Mouse (Mus musculus) liver, embryonic 16.5 days (tissue): ENCODE results near the gene Fuom. TPM values are rescaled to one million over a fixed set of nuclear protein-coding genes. Genes with fewer than 3 reads are reported as not detected.

Experiments
- ATAC-seq: fragments of 200-750 bp; cut with Nextera tagmentation; 2 replicates; pipeline ENCODE4 v1.8.0; 2017; ENCODE audit warnings: low read depth, mild to moderate bottlenecking, moderate number of reproducible peaks, moderate library complexity
- H3K27ac ChIP-seq: fragments of 300-500 bp; sonication (generic); 2 replicates; pipeline ENCODE4 v1.5.1; 2014; ENCODE audit warnings: mild to moderate bottlenecking, low read length
- H3K27me3 ChIP-seq: fragments of 300-500 bp; sonication (generic); 2 replicates; pipeline ENCODE4 v1.6.1; 2014; ENCODE audit warnings: low read depth, low read length, mixed read lengths; ENCODE audit not compliant: control insufficient read depth, insufficient read depth
- H3K36me3 ChIP-seq: fragments of 300-500 bp; sonication (generic); 2 replicates; pipeline ENCODE4 v1.6.1; 2014; ENCODE audit warnings: mild to moderate bottlenecking; ENCODE audit not compliant: control insufficient read depth, insufficient read depth
- H3K4me1 ChIP-seq: fragments of 300-500 bp; sonication (generic); 2 replicates; pipeline ENCODE4 v1.6.1; 2014; ENCODE audit warnings: low read depth, low read length, mixed read lengths; ENCODE audit not compliant: control insufficient read depth
- H3K4me2 ChIP-seq: fragments of 300-500 bp; sonication (generic); 2 replicates; pipeline ENCODE4 v1.6.1; 2014; ENCODE audit warnings: low read depth, low read length, mixed read lengths
- H3K4me3 ChIP-seq: fragments of 300-500 bp; sonication (generic); 2 replicates; pipeline ENCODE4 v1.5.1; 2014; ENCODE audit warnings: low read depth, mild to moderate bottlenecking, low read length
- H3K9ac ChIP-seq: fragments of 300-500 bp; sonication (generic); 2 replicates; pipeline ENCODE4 v1.6.1; 2014; ENCODE audit warnings: low read depth, low read length
- H3K9me3 ChIP-seq: fragments of 300-500 bp; sonication (generic); replicated peaks from 2 replicates; pipeline ENCODE4 v1.6.1; 2016; ENCODE audit warnings: low read length; ENCODE audit not compliant: control insufficient read depth
- WGBS: fragments of 180-500 bp; shearing (Covaris S2); extraction: QIAGEN DNeasy Blood & Tissue Kit; methylation state at CpG from one replicate; pipeline ENCODE4 v1.1.7; 2014; ENCODE audit not compliant: insufficient replicate concordance; 5-methylcytosine and 5-hydroxymethylcytosine counted together
- polyA plus RNA-seq: library from polyadenylated mRNA; unstranded; fragments of >200 nt; fragmentation: Nextera tagmentation; extraction: Ambion mirVana; gene quantifications from 2 replicates; pipeline ENCODE4 v1.2.1, GENCODE M21; 2015

The Fuom gene
- polyA plus RNA-seq, 1 experiment from 2014 or later = 11.6 TPM

DNA sequence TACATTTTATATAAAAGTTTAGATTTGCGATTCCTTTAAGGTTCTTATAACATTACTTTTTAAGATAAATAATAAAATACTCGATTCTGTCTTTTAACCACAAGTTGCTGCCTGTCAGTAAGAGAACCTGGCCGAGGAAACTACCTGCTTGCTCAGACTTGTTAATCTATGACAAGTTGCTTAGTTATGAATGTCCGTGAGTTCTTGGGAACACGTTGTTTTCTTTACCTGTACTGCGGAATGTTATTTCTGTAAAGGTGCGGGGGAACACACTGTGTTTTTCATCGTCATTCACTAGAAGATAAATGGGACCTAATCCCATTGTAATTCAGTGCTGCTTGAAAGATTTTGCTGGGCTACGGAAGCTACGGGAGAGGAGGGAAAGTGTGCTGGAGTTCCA lies 11.6 kb downstream of the Fuom start:
- Histone ChIP-seq H3K4me1 (no peaks in the 10 kb centered on the region), H3K27ac (no peak overlapping the region), H3K27me3 (no peaks in the 10 kb centered on the region), H3K9ac (no peak overlapping the region), H3K4me3 (no peak overlapping the region), H3K36me3 (no peaks in the 10 kb centered on the region), H3K9me3 (no peaks in the 10 kb centered on the region), H3K4me2 (no peak overlapping the region)
- 72% methylated on average over 10 of the region's 10 CpGs for WGBS
- ATAC-seq = no peak

DNA sequence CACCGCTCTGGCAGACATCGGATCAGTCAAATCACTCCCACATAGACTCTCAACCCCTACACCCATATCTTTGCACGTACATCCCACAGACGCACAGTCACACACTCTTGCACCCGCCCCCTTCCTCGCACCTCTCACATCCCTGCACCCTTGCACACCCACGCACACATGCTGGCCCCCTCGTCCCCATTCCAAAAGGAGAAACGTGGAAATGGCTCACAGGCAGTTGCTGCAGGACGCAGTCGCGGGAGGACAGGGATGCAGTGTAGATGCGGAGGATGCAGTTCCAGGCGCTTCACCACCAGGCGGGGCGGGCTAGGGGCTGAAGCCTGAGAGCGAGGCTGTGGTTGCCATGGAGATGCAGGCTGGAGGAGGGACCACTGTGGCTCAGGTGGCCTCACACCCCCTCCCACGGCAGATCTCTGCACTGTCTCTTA lies 20.0 kb downstream of the Fuom start, which contains the start of gene Caly:
TSS of gene Caly (minus strand) at position 307 of the 437 bp plus-strand sequence.
- no peaks in the 10 kb centered on the region for H3K36me3 ChIP-seq
- H3K4me2 ChIP-seq = no peak within 1 kb of the TSS
- H3K4me1 ChIP-seq = no peaks in the 10 kb centered on the region
- H3K27ac ChIP-seq = no peak within 1 kb of the TSS
- WGBS = 9% methylated on average over 18 of the region's 18 CpGs
- H3K9me3 ChIP-seq = no peaks in the 10 kb centered on the region
- peaks cover 31% of the 10 kb centered on the region for H3K27me3 ChIP-seq
- H3K4me3 ChIP-seq = no peak within 1 kb of the TSS
- no peak for ATAC-seq
- no peak within 1 kb of the TSS for H3K9ac ChIP-seq

DNA sequence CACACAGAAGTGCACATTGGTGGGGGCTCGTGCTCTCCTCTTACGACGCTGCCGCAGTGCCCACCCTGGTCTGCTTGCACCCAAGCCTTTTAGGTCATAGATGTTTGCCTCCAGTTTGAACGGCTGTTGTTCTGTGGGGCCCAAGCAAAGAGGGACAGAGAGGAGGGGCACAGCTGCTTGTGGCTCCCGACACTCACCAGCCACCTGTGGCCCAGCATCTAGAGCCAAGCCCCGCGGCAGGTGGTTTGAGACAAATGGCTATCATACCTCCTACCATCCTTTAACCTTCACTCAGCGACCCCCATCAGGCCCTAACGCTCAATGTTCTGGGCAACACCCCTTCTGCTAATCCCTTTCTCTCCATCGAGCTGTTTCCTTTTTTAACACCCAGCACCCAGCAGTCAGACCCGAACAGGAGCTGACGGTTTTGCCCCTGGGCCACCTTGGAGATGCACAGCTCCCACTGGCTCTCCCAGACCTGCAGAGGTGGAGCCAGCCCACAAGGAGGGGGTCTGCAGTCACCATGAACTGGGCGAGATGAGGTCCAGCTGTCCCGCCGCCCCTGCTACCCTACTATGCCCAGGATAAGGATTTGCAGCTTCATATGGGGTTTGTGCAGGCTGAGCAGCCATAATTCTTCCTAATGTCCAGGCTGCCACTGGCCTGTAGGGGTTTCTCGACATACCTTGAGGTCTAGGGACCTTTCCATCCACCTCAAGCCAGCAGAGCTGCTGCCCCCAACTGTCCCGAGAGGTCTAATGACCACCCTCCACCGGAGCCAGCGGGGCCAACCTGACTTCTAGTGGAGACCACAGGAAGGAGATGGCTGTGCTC lies 20.6 kb downstream of the Fuom start:
- H3K9me3 ChIP-seq = no peaks in the 10 kb centered on the region
- H3K9ac ChIP-seq = no peak overlapping the region
- no peaks in the 10 kb centered on the region for H3K4me1 ChIP-seq
- no peak overlapping the region for H3K27ac ChIP-seq
- no peak overlapping the region for H3K4me3 ChIP-seq
- no peak for ATAC-seq
- H3K27me3 ChIP-seq = peaks cover 31% of the 10 kb centered on the region
- H3K36me3 ChIP-seq = no peaks in the 10 kb centered on the region
- 20% methylated on average over 20 of the region's 20 CpGs for WGBS
- no peak overlapping the region for H3K4me2 ChIP-seq

DNA sequence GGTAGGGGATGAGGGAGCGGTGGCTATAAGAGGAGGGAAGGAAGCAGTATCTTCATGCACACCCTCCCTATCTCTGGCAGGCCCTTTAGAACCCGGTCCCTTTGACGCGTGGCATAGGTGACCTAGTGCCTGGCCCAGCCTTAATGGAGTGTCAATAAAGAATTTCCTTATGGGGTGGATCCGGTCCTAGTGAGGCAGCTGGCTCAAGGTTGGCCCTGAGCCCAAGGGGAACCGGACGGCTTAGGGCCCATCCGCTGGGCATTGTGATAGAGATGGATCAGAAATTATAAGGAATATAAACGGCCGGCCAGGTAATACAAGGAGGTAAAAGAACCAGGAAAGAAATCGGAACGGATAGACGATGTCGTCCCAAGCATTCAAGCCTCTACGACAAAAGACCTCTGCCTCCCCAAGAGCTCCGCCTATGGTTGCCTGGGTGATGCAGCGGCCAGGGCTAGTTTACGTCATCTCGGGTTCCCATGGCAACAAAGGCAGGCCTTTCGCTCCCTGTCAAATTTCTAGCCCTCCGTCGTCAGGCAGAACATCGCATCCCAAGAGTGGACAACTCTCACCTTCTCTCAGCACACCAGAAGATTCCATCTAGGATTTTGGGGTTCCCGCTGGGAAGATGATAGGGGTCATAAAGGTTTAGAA lies 21.6 kb downstream of the Fuom start:
- H3K4me3 ChIP-seq = no peak overlapping the region
- WGBS = 5% methylated on average over 24 of the region's 24 CpGs
- H3K9me3 ChIP-seq = no peaks in the 10 kb centered on the region
- ATAC-seq = peak; percentile 13; the same call in 1 of the 2 replicates
- no peak overlapping the region for H3K27ac ChIP-seq
- H3K27me3 ChIP-seq = peaks cover 31% of the 10 kb centered on the region
- no peak overlapping the region for H3K4me2 ChIP-seq
- no peaks in the 10 kb centered on the region for H3K4me1 ChIP-seq
- no peak overlapping the region for H3K9ac ChIP-seq
- no peaks in the 10 kb centered on the region for H3K36me3 ChIP-seq

DNA sequence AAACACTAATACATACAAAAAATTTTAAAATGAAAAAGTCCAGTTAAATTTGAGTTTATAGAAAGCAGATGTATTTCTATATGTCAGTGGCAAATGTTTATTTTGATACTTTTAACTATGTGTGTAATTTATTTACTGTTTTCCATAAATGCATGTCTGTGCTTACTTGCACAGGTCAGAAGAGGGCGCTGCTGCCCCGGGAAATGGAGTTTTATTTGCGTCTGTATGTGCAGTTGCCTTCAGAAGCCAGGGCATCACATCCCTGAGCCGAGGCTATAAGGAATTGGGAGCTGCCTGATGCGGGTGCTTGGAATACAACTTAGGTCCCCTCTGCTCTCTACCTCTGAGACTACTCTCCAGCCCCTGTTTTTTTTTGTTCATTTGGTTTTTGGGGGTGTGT lies 23.5 kb downstream of the Fuom start:
- 2% methylated on average over 5 of the region's 5 CpGs for WGBS
- H3K4me3 ChIP-seq = no peak overlapping the region
- H3K27ac ChIP-seq = no peak overlapping the region
- no peaks in the 10 kb centered on the region for H3K9me3 ChIP-seq
- no peak overlapping the region for H3K9ac ChIP-seq
- no peaks in the 10 kb centered on the region for H3K36me3 ChIP-seq
- no peak overlapping the region for H3K4me2 ChIP-seq
- H3K27me3 ChIP-seq = peaks cover 31% of the 10 kb centered on the region
- H3K4me1 ChIP-seq = no peaks in the 10 kb centered on the region
- no peak for ATAC-seq

DNA sequence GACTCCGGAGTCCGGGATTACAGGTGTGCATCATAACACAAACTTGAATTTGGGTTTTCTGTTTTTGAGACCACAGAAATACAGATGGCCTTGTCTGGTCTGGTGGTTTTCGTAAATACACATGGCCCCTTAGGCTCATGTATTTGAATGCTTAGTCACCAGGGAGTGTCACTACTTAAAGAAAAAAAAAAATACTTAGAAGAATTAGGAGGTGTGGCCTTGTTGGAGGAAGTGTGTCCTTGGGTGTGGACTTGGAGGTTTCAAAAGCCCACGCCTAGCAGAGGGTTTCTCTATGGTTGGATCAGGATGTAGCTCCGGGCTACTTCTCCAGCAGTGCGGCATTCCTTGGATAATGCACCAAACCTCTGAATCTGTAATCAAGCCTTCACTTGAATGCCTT lies 24.5 kb downstream of the Fuom start:
- WGBS = 53% methylated on average over 6 of the region's 6 CpGs

DNA sequence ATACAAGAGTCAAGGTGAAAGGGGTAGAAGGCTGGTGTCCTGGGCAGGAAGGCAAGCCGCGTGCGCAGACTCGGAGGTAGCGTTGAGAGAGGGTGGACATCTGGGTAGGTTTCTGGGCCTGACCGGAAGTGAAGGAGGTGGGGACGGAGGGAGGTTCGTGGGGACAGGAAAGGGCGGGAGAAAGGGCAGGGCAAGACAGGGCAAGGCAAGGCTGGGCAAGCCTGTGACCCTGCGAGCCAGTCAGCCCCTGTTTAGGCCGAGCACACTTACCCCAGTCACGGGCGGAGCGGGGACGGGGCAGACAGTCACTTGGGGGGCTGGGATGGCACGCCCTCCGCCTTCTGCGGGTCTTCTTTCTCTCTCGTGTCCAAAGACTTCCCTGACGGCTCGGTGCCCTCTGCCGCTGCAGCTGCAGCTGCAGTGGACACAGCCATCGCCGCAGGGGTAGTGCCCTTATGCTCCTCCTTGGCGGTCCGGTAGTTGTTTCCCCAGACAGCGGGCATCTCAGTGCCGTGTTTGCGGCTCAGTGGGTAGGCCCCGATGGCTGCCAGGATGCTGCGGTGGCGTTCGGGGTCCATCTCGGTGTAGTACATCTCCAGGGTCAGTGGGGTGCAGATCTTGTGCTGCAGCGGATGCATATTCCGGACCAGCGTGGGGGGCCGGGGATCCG lies 32.1 kb downstream of the Fuom start:
- H3K4me3 ChIP-seq = peak overlapping the region; percentile 1; the same call in 1 of the 2 replicates
- no peak overlapping the region for H3K9ac ChIP-seq
- H3K27me3 ChIP-seq = peaks cover 2% of the 10 kb centered on the region; the same call in 1 of the 2 replicates
- peak overlapping the region; percentile 26; the same call in 1 of the 2 replicates for H3K4me2 ChIP-seq
- H3K9me3 ChIP-seq = no peaks in the 10 kb centered on the region
- no peaks in the 10 kb centered on the region for H3K36me3 ChIP-seq
- H3K4me1 ChIP-seq = no peaks in the 10 kb centered on the region
- no peak overlapping the region for H3K27ac ChIP-seq
- WGBS = 33% methylated on average over 36 of the region's 39 CpGs
- ATAC-seq = peak; percentile 50; the same call in 1 of the 2 replicates

More for the DNA sequence above, 24.5 kb downstream of the Fuom start:
- no peaks in the 10 kb centered on the region for H3K9me3 ChIP-seq
- no peak overlapping the region for H3K4me2 ChIP-seq
- H3K9ac ChIP-seq = no peak overlapping the region
- H3K27me3 ChIP-seq = peaks cover 34% of the 10 kb centered on the region
- no peaks in the 10 kb centered on the region for H3K4me1 ChIP-seq
- H3K36me3 ChIP-seq = no peaks in the 10 kb centered on the region
- no peak overlapping the region for H3K27ac ChIP-seq
- H3K4me3 ChIP-seq = no peak overlapping the region
- ATAC-seq = no peak

DNA sequence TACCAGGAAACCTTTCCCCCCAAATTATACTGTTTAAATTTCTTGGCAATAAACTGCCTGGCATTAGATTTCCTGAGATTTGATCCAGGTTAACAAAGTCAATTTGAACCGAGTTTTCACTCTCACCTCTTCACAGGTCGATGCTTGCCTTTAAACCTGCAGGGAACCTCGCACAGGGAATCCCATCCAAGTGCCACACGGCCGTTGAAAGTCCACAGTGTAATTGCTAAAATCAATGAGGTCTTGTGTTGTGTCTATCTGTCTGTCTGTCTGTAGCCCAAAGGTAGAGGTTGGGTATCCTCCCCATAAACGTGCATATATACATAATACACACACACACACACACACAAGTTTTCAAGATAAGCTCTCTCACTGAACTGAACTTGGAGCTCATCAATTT lies 34.8 kb downstream of the Fuom start:
- WGBS = 46% methylated on average over 6 of the region's 6 CpGs
- Histone ChIP-seq H3K4me2 (no peak overlapping the region), H3K27me3 (peaks cover 7% of the 10 kb centered on the region), H3K36me3 (no peaks in the 10 kb centered on the region), H3K4me1 (no peaks in the 10 kb centered on the region), H3K27ac (no peak overlapping the region), H3K9ac (no peak overlapping the region), H3K9me3 (no peaks in the 10 kb centered on the region), H3K4me3 (no peak overlapping the region)
- ATAC-seq = no peak
